Mouse (Mus musculus) neural tube, embryonic 14.5 days (tissue): ENCODE data around the gene Cetn4. TPM values are rescaled to one million over a fixed set of nuclear protein-coding genes. Genes with fewer than 3 reads are reported as not detected.

ENCODE experiments used
- ATAC-seq: fragments of 200-750 bp; cut with Nextera tagmentation; 2 replicates; pipeline ENCODE4 v1.8.0; 2017; ENCODE audit warnings: low read depth, mild to moderate bottlenecking, moderate TSS enrichment, moderate library complexity
- H3K27ac ChIP-seq: fragments of 300-500 bp; sonication (generic); 2 replicates; pipeline ENCODE4 v1.5.1; 2014; ENCODE audit warnings: low read depth, mild to moderate bottlenecking, control low read depth, low read length, moderate library complexity, mixed read lengths
- H3K27me3 ChIP-seq: fragments of 300-500 bp; sonication (generic); 2 replicates; pipeline ENCODE4 v1.6.1; 2014; ENCODE audit warnings: low read length; ENCODE audit not compliant: control insufficient read depth, insufficient read depth
- H3K36me3 ChIP-seq: fragments of 300-500 bp; sonication (generic); 2 replicates; pipeline ENCODE4 v1.6.1; 2014; ENCODE audit warnings: low read length, mixed read lengths; ENCODE audit not compliant: control insufficient read depth, insufficient read depth
- H3K4me1 ChIP-seq: fragments of 300-500 bp; sonication (generic); 2 replicates; pipeline ENCODE4 v1.6.1; 2014; ENCODE audit warnings: low read length; ENCODE audit not compliant: control insufficient read depth, insufficient read depth
- H3K4me2 ChIP-seq: fragments of 300-500 bp; sonication (generic); 2 replicates; pipeline ENCODE4 v1.6.1; 2014; ENCODE audit warnings: mild to moderate bottlenecking, low read depth, low read length, control low read depth
- H3K4me3 ChIP-seq: fragments of 300-500 bp; sonication (generic); 2 replicates; pipeline ENCODE4 v1.5.1; 2014; ENCODE audit warnings: low read depth, low read length, control low read depth, mixed read lengths
- H3K9ac ChIP-seq: fragments of 300-500 bp; sonication (generic); replicated peaks from 2 replicates; pipeline ENCODE4 v1.6.1; 2014; ENCODE audit warnings: low read depth, mild to moderate bottlenecking, control low read depth, low read length, mixed read lengths
- H3K9me3 ChIP-seq: fragments of 300-500 bp; sonication (generic); 2 replicates; pipeline ENCODE4 v1.6.1; 2016; ENCODE audit warnings: low read length; ENCODE audit not compliant: control insufficient read depth
- WGBS: fragments of 180-500 bp; shearing (Covaris S2); extraction: QIAGEN DNeasy Blood & Tissue Kit; methylation state at CpG from one replicate; pipeline ENCODE4 v1.1.7; 2014; 5-methylcytosine and 5-hydroxymethylcytosine counted together
- polyA plus RNA-seq: library from polyadenylated mRNA; unstranded; fragments of >200 nt; fragmentation: Nextera tagmentation; extraction: Ambion mirVana; gene quantifications from 2 replicates; pipeline ENCODE4 v1.2.1, GENCODE M21; 2014

The Cetn4 gene
- polyA plus RNA-seq, 1 experiment from 2014 or later: 2.6 TPM

GRCm38 (mm10) chr3:37268338-37268737 is 44.2 kb downstream of the Cetn4 start:
- Histone ChIP-seq H3K9ac (no peak overlapping the region), H3K4me2 (no peak overlapping the region), H3K36me3 (no peaks in the 10 kb centered on the region), H3K27me3 (no peaks in the 10 kb centered on the region), H3K4me3 (no peak overlapping the region), H3K9me3 (no peaks in the 10 kb centered on the region), H3K27ac (no peak overlapping the region), H3K4me1 (no peaks in the 10 kb centered on the region)
- no peak for ATAC-seq
- WGBS: 85% methylated on average over 11 of the region's 11 CpGs

GRCm38 (mm10) chr3:37259331-37259999 is 53.0 kb downstream of the Cetn4 start:
- no peak overlapping the region for H3K4me3 ChIP-seq
- H3K27ac ChIP-seq: no peak overlapping the region
- H3K9me3 ChIP-seq: no peaks in the 10 kb centered on the region
- 63% methylated on average over 10 of the region's 10 CpGs for WGBS
- H3K4me1 ChIP-seq: no peaks in the 10 kb centered on the region
- H3K27me3 ChIP-seq: no peaks in the 10 kb centered on the region
- no peak overlapping the region for H3K4me2 ChIP-seq
- no peak overlapping the region for H3K9ac ChIP-seq
- ATAC-seq: no peak
- H3K36me3 ChIP-seq: no peaks in the 10 kb centered on the region

GRCm38 (mm10) chr3:37257776-37258175 is 54.7 kb downstream of the Cetn4 start:
- Histone ChIP-seq H3K4me3 (no peak overlapping the region), H3K9ac (no peak overlapping the region), H3K27ac (no peak overlapping the region), H3K4me2 (no peak overlapping the region), H3K36me3 (no peaks in the 10 kb centered on the region), H3K4me1 (no peaks in the 10 kb centered on the region), H3K27me3 (no peaks in the 10 kb centered on the region), H3K9me3 (no peaks in the 10 kb centered on the region)
- no peak for ATAC-seq
- WGBS: 88% methylated on average over 15 of the region's 15 CpGs

Other genes starting within 250 kb of the Cetn4 start
- gene Adad1, start 249.2 kb downstream of the Cetn4 start, polyA plus RNA-seq: 0.26 TPM in 1 of 2 replicates, not detected in the other
- 0.40 and 0.50 TPM in 2 replicates for gene Il2, start 186.7 kb downstream of the Cetn4 start, polyA plus RNA-seq
- gene Il21, start 80.1 kb downstream of the Cetn4 start, polyA plus RNA-seq: not detected in 2 replicates
- gene Bbs12, start 154 bp downstream of the Cetn4 start, polyA plus RNA-seq: 4.7 and 5.7 TPM in 2 replicates
- gene Fgf2, start 35.6 kb upstream of the Cetn4 start, polyA plus RNA-seq: 0.74 and 1.8 TPM in 2 replicates
- gene Spata5, start 107.2 kb upstream of the Cetn4 start, polyA plus RNA-seq: 30.8 and 32.4 TPM in 2 replicates
- gene Nudt6, start 107.5 kb upstream of the Cetn4 start, polyA plus RNA-seq: 8.4 and 8.6 TPM in 2 replicates